Mouse (Mus musculus) limb, embryonic 11.5 days (tissue): Measurements from ENCODE around the gene Sfxn5. TPM values are rescaled to one million over a fixed set of nuclear protein-coding genes. Genes with fewer than 3 reads are reported as not detected.

Experiments used
- ATAC-seq: fragments of 200-750 bp; cut with Nextera tagmentation; 2 replicates; pipeline ENCODE4 v1.8.0; 2017; ENCODE audit warnings: low read depth; ENCODE audit not compliant: insufficient number of reproducible peaks, low FRiP score, low TSS enrichment
- DNase-seq: peaks from one replicate; pipeline ENCODE4 v3.0.0-alpha.2; 2015; ENCODE audit warnings: low spot score
- H3K27ac ChIP-seq: fragments of 300-500 bp; sonication (generic); replicated peaks from 2 replicates; pipeline ENCODE4 v1.5.1; 2014; ENCODE audit warnings: low read depth, mild to moderate bottlenecking, low read length
- H3K27me3 ChIP-seq: fragments of 300-500 bp; sonication (generic); 2 replicates; pipeline ENCODE4 v1.6.1; 2014; ENCODE audit warnings: mild to moderate bottlenecking, low read length, mixed read lengths; ENCODE audit not compliant: control insufficient read depth, insufficient read depth
- H3K36me3 ChIP-seq: fragments of 300-500 bp; sonication (generic); 2 replicates; pipeline ENCODE4 v1.6.1; 2014; ENCODE audit warnings: mild to moderate bottlenecking, low read length, moderate library complexity, mixed read lengths; ENCODE audit not compliant: control insufficient read depth, insufficient read depth
- H3K4me1 ChIP-seq: fragments of 300-500 bp; sonication (generic); 2 replicates; pipeline ENCODE4 v1.6.1; 2014; ENCODE audit warnings: low read length, mixed read lengths; ENCODE audit not compliant: control insufficient read depth, insufficient read depth
- H3K4me2 ChIP-seq: fragments of 300-500 bp; sonication (generic); 2 replicates; pipeline ENCODE4 v1.6.1; 2014; ENCODE audit warnings: low read depth, mild to moderate bottlenecking, moderate library complexity; ENCODE audit not compliant: severe bottlenecking
- H3K4me3 ChIP-seq: fragments of 300-500 bp; sonication (generic); 2 replicates; pipeline ENCODE4 v1.5.1; 2014; ENCODE audit warnings: low read depth, low read length
- H3K9ac ChIP-seq: fragments of 300-500 bp; sonication (generic); 2 replicates; pipeline ENCODE4 v1.6.1; 2014; ENCODE audit warnings: mild to moderate bottlenecking, low read length
- H3K9me3 ChIP-seq: fragments of 300-500 bp; sonication (generic); 2 replicates; pipeline ENCODE4 v1.6.1; 2016; ENCODE audit warnings: low read length; ENCODE audit not compliant: control insufficient read depth
- WGBS: fragments of 180-500 bp; shearing (Covaris S2); extraction: QIAGEN DNeasy Blood & Tissue Kit; methylation state at CpG from one replicate; pipeline ENCODE4 v1.1.7; 2014; 5-methylcytosine and 5-hydroxymethylcytosine counted together
- polyA plus RNA-seq: library from polyadenylated mRNA; unstranded; fragments of >200 nt; fragmentation: Nextera tagmentation; extraction: Ambion mirVana; gene quantifications from 2 replicates; pipeline ENCODE4 v1.2.1, GENCODE M21; 2014

Gene Sfxn5
- polyA plus RNA-seq, 1 experiment from 2014 or later: 4.8 TPM

GRCm38 (mm10) chr6:85335352-85335751, 2.1 kb upstream of the Sfxn5 start:
- H3K4me3 ChIP-seq: no peak overlapping the region
- 59% methylated on average over 3 of the region's 3 CpGs for WGBS
- H3K4me1 ChIP-seq: no peaks in the 10 kb centered on the region
- DNase-seq: no peak
- no peaks in the 10 kb centered on the region for H3K9me3 ChIP-seq
- H3K9ac ChIP-seq: no peak overlapping the region
- peaks cover 7% of the 10 kb centered on the region for H3K27me3 ChIP-seq
- no peak overlapping the region for H3K27ac ChIP-seq
- ATAC-seq: no peak
- H3K4me2 ChIP-seq: no peak overlapping the region
- no peaks in the 10 kb centered on the region for H3K36me3 ChIP-seq

DNA sequence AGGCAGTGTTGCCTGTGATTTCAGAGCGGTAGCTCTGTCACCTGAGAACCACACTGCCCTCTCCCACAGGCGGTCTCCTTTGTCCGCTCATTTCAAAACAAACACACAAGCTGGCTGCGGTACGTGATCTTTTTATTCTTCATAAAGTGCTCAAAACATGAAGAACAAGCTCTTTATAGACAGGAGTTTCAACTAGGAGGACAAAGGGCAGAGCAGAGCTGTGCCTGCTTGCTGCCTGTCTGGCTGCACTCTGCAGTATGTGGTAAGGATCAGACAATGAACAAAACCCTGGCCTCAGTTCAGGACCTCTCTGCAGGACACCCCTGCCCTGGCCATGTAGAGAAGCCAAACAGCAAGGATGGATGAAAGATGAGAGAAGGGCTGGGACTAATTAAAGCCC, 1.6 kb upstream of the Sfxn5 start:
- WGBS: 73% methylated on average over 5 of the region's 5 CpGs
- Histone ChIP-seq H3K4me2 (no peak overlapping the region), H3K27me3 (peaks cover 7% of the 10 kb centered on the region), H3K9ac (no peak overlapping the region), H3K4me3 (no peak overlapping the region), H3K36me3 (no peaks in the 10 kb centered on the region), H3K4me1 (no peaks in the 10 kb centered on the region), H3K27ac (no peak overlapping the region), H3K9me3 (no peaks in the 10 kb centered on the region)
- ATAC-seq: no peak
- no peak for DNase-seq

- H3K4me2 ChIP-seq: no peak overlapping the region; the same call in 1 of the 2 replicates
- DNase-seq: no peak
- H3K9me3 ChIP-seq: no peaks in the 10 kb centered on the region
- no peaks in the 10 kb centered on the region for H3K4me1 ChIP-seq
- peaks cover 7% of the 10 kb centered on the region for H3K27me3 ChIP-seq
- H3K4me3 ChIP-seq: peak overlapping the region; percentile 65; the same call in 1 of the 2 replicates
- ATAC-seq: no peak
- H3K36me3 ChIP-seq: no peaks in the 10 kb centered on the region
- no peak overlapping the region for H3K27ac ChIP-seq
- no peak overlapping the region for H3K9ac ChIP-seq
Measured at GRCm38 (mm10) chr6:85334251-85334650, 1.0 kb upstream of the Sfxn5 start.

DNA sequence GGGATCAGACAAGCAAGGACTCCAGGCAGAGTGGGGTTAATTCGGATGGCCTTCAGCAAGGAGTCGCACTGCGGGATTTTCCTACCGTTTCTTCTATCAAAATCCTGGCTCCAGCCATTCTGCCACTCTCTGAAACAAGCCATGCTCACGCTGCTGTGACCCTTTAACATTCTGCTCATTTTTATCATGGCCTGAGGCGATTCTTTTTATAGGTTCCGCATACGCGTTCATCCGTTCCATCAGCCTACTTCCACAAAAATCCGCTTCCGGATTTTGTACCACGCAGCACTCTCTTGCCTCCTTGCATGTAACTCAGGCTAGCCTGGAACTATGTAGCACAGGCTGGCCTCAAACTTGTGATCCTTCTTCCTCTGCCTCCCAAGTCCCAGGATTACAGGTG, 510 bp upstream of the Sfxn5 start:
- Histone ChIP-seq H3K27ac (no peak overlapping the region), H3K27me3 (peaks cover 7% of the 10 kb centered on the region), H3K4me1 (no peaks in the 10 kb centered on the region), H3K9ac (peak overlapping the region; percentile 68; the same call in 1 of the 2 replicates), H3K4me3 (peak overlapping the region; percentile 65), H3K36me3 (no peaks in the 10 kb centered on the region), H3K9me3 (no peaks in the 10 kb centered on the region), H3K4me2 (peak overlapping the region; percentile 99)
- ATAC-seq (no peak), DNase-seq (peak; percentile 43)
- WGBS: 3% methylated on average over 13 of the region's 13 CpGs

- H3K4me3 ChIP-seq: peak overlapping the region; percentile 65
- peaks cover 7% of the 10 kb centered on the region for H3K27me3 ChIP-seq
- H3K27ac ChIP-seq: no peak overlapping the region; the same call in 1 of the 2 replicates
- DNase-seq (no peak), ATAC-seq (peak; percentile 37)
- H3K9me3 ChIP-seq: no peaks in the 10 kb centered on the region
- peak overlapping the region; percentile 99 for H3K4me2 ChIP-seq
- no peaks in the 10 kb centered on the region for H3K36me3 ChIP-seq
- H3K9ac ChIP-seq: peak overlapping the region; percentile 47; the same call in 1 of the 2 replicates
- under 1% methylated on average over 41 of the region's 41 CpGs for WGBS
- no peaks in the 10 kb centered on the region for H3K4me1 ChIP-seq
Measured at GRCm38 (mm10) chr6:85332351-85332999, 747 bp downstream of the Sfxn5 start.

DNA sequence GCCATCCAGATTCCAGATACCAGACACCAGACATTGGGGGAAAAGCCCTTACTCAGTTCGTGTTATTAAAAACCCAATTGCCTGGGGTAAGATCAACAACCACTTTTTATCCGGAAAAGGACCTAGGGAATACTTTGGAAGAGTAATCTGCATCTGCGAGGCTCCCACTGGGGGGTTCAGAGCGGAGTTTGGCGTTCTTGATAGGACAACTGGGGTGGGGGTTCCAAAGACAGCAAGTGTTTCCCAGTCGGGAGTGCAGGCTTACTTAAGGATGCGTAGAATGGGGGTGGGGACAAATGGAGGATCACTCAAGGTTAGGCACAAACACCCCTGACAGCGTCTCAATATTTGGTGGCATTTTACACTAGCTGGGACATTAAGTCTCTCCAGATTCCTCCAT, 1.5 kb downstream of the Sfxn5 start:
- ATAC-seq (no peak), DNase-seq (no peak)
- 12% methylated on average over 8 of the region's 8 CpGs for WGBS
- Histone ChIP-seq H3K4me2 (peak overlapping the region; percentile 99), H3K4me3 (no peak overlapping the region; the same call in 1 of the 2 replicates), H3K27me3 (peaks cover 7% of the 10 kb centered on the region), H3K4me1 (no peaks in the 10 kb centered on the region), H3K27ac (no peak overlapping the region), H3K36me3 (no peaks in the 10 kb centered on the region), H3K9me3 (no peaks in the 10 kb centered on the region), H3K9ac (no peak overlapping the region)

DNA sequence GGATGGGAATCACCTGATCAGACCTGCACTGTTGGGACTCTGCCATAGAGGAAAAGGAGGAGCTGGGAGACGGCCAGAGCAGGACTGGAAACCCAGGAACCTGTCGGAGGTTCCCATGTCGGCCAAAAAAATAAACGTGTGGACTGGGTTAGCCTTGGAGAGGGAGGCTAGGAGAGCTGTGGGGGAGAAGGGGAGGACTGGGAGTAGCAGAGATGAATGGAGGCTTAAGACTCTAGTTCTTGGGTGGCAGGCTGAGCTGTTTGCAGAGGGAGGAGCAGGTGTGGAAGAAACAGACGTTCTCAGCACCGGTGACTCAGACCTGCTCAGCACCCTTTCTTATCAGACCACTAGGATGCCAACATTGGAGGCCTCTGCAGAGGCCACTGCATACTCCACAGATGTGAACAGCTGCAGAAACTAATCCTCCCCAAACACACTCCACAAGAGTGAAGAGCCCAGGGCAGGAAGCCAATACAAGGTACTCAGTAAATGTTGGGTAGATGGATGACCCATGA, 1.9 kb downstream of the Sfxn5 start:
- Histone ChIP-seq H3K9me3 (no peaks in the 10 kb centered on the region), H3K27ac (no peak overlapping the region), H3K9ac (no peak overlapping the region), H3K36me3 (no peaks in the 10 kb centered on the region), H3K4me3 (no peak overlapping the region), H3K27me3 (peaks cover 7% of the 10 kb centered on the region), H3K4me1 (no peaks in the 10 kb centered on the region), H3K4me2 (no peak overlapping the region)
- WGBS: 46% methylated on average over 6 of the region's 6 CpGs
- ATAC-seq: no peak
- DNase-seq: no peak

DNA sequence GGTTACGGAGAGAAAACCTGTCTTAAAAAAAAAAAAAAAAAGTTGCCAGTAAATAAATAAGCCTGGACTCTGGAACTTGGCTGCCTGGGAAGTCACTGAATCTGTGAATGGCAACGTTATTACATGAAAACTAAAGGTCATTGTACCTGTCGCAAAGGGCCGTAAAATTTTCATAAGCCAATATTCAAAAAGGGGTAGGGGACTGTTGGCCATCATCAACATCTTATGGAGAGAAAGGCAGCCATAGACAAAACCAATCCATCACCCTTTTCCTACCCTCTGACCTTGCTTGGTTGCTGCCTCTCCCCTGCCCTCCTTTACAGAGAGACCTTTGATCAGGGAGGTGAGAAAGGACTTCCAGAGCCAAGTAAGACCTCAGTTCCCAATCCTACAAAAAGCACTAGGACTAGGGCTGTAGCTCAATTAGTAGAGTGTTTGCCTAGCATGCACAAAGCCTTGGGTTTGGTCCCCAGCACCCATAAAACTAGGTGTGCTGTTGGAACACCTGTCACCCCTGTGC, 3.5 kb downstream of the Sfxn5 start:
- 95% methylated on average over 4 of the region's 4 CpGs for WGBS
- H3K27ac ChIP-seq: no peak overlapping the region
- DNase-seq: no peak
- ATAC-seq: no peak
- H3K4me3 ChIP-seq: no peak overlapping the region
- no peak overlapping the region for H3K4me2 ChIP-seq
- no peaks in the 10 kb centered on the region for H3K36me3 ChIP-seq
- H3K27me3 ChIP-seq: peaks cover 7% of the 10 kb centered on the region
- no peaks in the 10 kb centered on the region for H3K4me1 ChIP-seq
- H3K9me3 ChIP-seq: no peaks in the 10 kb centered on the region
- no peak overlapping the region for H3K9ac ChIP-seq
